Mouse (Mus musculus) embryonic facial prominence, embryonic 10.5 days (tissue): ENCODE results near the gene Tcf7. TPM values are rescaled to one million over a fixed set of nuclear protein-coding genes. Genes with fewer than 3 reads are reported as not detected.

Experiments
- DNase-seq: peaks from one replicate; pipeline ENCODE4 v3.0.0-alpha.2; 2017; ENCODE audit warnings: low spot score
- H3K27ac ChIP-seq: fragments of 300-500 bp; sonication (generic); replicated peaks from 2 replicates; pipeline ENCODE4 v1.5.1; 2016; ENCODE audit warnings: mild to moderate bottlenecking
- H3K27me3 ChIP-seq: fragments of 300-500 bp; sonication (generic); replicated peaks from 2 replicates; pipeline ENCODE4 v1.6.1; 2016; ENCODE audit warnings: low read depth, mild to moderate bottlenecking; ENCODE audit not compliant: poor library complexity, severe bottlenecking
- H3K36me3 ChIP-seq: fragments of 300-500 bp; sonication (generic); replicated peaks from 2 replicates; pipeline ENCODE4 v1.6.1; 2016; ENCODE audit warnings: mild to moderate bottlenecking, moderate library complexity
- H3K4me1 ChIP-seq: fragments of 300-500 bp; sonication (generic); 2 replicates; pipeline ENCODE4 v1.6.1; 2016
- H3K4me3 ChIP-seq: fragments of 300-500 bp; sonication (generic); 2 replicates; pipeline ENCODE4 v1.5.1; 2016; ENCODE audit warnings: mild to moderate bottlenecking, moderate library complexity
- H3K9me3 ChIP-seq: fragments of 300-500 bp; sonication (generic); 2 replicates; pipeline ENCODE4 v1.6.1; 2016; ENCODE audit warnings: mild to moderate bottlenecking
- WGBS: fragments of 180-500 bp; shearing (Covaris S2); methylation state at CpG from one replicate; pipeline ENCODE4 v1.1.7; 2016; 5-methylcytosine and 5-hydroxymethylcytosine counted together
- polyA plus RNA-seq: library from polyadenylated mRNA; unstranded; fragments of >200 nt; fragmentation: Nextera tagmentation; extraction: Ambion mirVana; gene quantifications from 2 replicates; pipeline ENCODE4 v1.2.1, GENCODE M21; 2016

Tcf7 gene
- polyA plus RNA-seq, 1 experiment from 2014 or later, result 11.3 TPM

DNA sequence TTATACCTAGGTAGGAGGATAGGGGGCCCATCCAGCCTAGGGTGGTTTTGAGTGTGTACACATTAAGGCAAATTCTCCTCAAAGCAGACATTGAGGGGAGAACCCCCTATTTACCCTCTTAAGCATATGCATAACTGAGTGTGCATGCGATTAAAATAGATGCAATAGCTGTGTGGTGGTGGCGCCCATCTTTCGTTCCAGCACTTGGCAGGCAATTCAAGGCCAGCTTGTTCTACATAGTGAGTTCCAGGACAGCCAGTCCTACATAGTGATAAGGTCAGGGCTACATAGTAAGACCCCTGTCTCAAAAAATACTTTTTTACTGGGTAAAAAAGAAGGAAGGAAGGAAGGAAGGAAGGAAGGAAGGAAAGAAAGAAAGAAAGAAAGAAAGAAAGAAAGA, 19.9 kb upstream of the Tcf7 start:
- Histone ChIP-seq H3K27me3 (no peaks in the 10 kb centered on the region), H3K4me1 (peaks cover 10% of the 10 kb centered on the region), H3K9me3 (no peaks in the 10 kb centered on the region), H3K36me3 (no peaks in the 10 kb centered on the region), H3K27ac (no peak overlapping the region), H3K4me3 (no peak overlapping the region)
- no peak for DNase-seq
- 90% methylated on average over 3 of the region's 3 CpGs for WGBS

DNA sequence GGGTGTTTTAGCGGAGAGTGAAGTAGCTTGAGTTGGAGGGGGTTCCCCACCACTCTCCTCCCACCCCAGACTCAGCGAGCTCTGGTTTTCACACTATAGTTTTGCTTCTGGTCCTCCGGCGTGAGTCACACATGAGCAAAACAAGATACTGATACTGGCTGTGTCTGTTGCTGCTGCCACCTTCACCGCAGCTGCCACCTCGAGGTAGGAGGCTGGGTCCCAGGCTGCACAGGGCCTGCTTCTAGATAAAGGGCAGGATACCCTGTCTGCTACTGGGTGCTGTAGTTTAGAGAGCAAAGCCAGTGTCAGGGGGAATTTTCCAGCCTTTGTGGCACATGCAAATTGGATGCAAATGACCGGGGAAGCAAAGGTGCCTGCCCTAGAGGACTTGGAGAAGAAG, 16.9 kb upstream of the Tcf7 start:
- Histone ChIP-seq H3K4me1 (peaks cover 3% of the 10 kb centered on the region; the same call in 1 of the 2 replicates), H3K27ac (no peak overlapping the region), H3K27me3 (no peaks in the 10 kb centered on the region; the same call in 1 of the 2 replicates), H3K36me3 (no peaks in the 10 kb centered on the region), H3K9me3 (no peaks in the 10 kb centered on the region), H3K4me3 (no peak overlapping the region)
- DNase-seq, result no peak
- 71% methylated on average over 7 of the region's 7 CpGs for WGBS

DNA sequence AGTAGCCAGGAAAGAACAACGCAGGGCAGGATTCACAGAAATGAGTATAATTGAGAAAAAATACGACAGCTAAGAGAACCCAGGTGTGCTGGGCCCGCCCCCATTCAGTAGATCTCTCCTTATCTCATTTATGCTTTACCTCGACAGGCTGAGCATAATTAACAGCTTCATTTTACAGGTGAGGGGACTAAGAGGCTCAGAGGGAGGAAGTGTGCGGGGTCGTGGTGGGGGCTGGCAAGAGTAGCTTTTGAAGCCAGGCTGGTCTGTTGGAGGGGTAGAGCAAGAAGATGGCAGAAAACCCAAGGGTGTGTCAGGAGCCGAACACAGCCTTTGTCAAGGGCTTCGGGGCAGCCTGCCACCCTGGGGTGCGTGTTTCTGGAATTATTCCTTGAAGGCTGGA, 16.1 kb upstream of the Tcf7 start:
- Histone ChIP-seq H3K4me1 (peaks cover 3% of the 10 kb centered on the region; the same call in 1 of the 2 replicates), H3K36me3 (no peaks in the 10 kb centered on the region), H3K27ac (no peak overlapping the region), H3K27me3 (no peaks in the 10 kb centered on the region; the same call in 1 of the 2 replicates), H3K4me3 (no peak overlapping the region), H3K9me3 (no peaks in the 10 kb centered on the region)
- DNase-seq, result no peak
- 80% methylated on average over 9 of the region's 9 CpGs for WGBS

DNA sequence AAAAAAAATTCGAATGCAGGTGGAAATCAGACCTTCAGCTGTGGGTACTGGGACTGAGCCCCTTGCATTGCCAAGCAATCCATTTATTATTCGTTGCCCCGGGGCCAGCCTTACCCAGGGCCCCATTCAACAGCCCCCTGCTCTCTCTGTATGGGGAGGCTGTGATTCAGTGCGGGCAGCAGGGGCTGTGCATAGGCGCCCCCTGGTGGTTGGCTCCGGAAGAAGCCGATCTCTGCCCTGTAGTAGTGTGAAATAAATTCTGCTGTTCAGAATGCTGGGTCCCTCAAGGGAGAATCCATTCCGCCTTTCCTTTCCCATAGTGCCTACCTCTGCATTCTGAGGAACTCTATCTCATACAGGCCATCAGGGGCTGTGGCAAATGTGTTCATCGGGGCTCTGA, 14.5 kb upstream of the Tcf7 start:
- WGBS, result 16% methylated on average over 9 of the region's 9 CpGs

DNA sequence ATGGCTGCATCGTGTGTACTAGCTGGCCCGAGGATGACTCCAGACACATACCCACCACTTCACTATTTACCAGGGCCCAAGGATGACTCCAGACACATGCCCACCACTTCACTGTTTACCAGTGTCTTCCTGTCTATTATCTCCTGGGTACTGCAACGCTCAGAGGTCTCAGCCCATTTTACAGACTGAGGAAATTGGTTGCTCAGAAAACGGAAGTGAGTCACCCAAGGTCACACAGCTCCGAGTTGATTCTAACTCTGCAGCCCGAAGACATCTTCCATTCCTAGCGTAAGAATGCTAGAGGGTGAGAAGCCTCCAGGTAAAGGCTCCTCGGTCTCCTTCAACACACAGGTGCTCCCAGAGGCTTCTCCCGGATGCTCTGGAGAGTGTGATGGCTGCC, 11.3 kb upstream of the Tcf7 start:
- H3K4me1 ChIP-seq, result peaks cover 1% of the 10 kb centered on the region; the same call in 1 of the 2 replicates
- no peak overlapping the region for H3K4me3 ChIP-seq
- H3K27ac ChIP-seq, result no peak overlapping the region
- H3K36me3 ChIP-seq, result no peaks in the 10 kb centered on the region
- H3K9me3 ChIP-seq, result no peaks in the 10 kb centered on the region
- WGBS, result 81% methylated on average over 9 of the region's 9 CpGs
- H3K27me3 ChIP-seq, result no peaks in the 10 kb centered on the region; the same call in 1 of the 2 replicates
- no peak for DNase-seq

More for the DNA sequence above, 14.5 kb upstream of the Tcf7 start:
- H3K27me3 ChIP-seq, result no peaks in the 10 kb centered on the region; the same call in 1 of the 2 replicates
- H3K9me3 ChIP-seq, result no peaks in the 10 kb centered on the region
- peak; percentile 83 for DNase-seq
- peaks cover 3% of the 10 kb centered on the region; the same call in 1 of the 2 replicates for H3K4me1 ChIP-seq
- H3K36me3 ChIP-seq, result no peaks in the 10 kb centered on the region
- no peak overlapping the region for H3K27ac ChIP-seq
- no peak overlapping the region for H3K4me3 ChIP-seq

DNA sequence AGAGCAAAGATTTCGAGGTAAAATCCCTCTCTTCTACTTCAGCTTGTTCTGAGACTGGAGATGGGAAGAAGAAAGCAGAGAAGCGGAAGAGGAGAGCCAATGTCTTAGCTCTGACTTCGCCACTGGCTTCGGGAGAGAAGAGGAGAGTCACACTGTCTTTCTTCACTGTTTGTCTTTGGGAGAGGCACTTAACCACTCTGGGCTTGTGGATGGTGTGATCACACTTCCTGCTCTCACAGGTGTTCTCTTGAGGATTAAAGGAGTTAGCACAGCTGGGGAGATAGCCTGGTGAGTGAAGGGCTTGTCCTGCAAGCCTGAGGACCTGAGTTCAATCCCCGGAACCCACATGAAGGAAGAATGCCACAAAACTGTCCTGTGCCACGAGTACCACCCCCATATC, 10.1 kb upstream of the Tcf7 start:
- no peak overlapping the region for H3K4me3 ChIP-seq
- H3K27ac ChIP-seq, result no peak overlapping the region
- no peak for DNase-seq
- H3K4me1 ChIP-seq, result no peaks in the 10 kb centered on the region
- H3K9me3 ChIP-seq, result no peaks in the 10 kb centered on the region
- 76% methylated on average over 6 of the region's 6 CpGs for WGBS
- no peaks in the 10 kb centered on the region for H3K36me3 ChIP-seq
- no peaks in the 10 kb centered on the region; the same call in 1 of the 2 replicates for H3K27me3 ChIP-seq

DNA sequence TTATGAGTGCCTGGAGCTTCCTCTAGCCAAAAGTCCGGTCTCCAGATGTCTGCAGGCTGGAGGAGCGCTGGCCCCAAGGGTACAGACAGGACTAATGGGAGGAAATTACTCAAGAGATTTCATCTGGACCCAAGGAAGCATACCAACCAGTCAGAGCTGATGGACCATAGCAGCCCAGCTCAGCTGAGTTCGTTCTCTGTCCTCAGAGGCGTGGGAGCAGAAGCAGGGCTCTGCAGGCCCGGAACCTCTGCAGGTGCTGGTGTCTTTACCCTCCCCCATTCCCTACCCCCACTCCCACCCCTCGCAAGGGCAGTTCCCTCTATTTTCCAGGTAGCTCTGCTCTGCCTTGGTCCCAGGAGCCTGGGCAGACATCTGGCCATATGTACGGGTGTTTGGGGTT, 9.5 kb upstream of the Tcf7 start:
- no peak for DNase-seq
- H3K27me3 ChIP-seq, result peaks cover 4% of the 10 kb centered on the region
- H3K27ac ChIP-seq, result no peak overlapping the region
- H3K9me3 ChIP-seq, result no peaks in the 10 kb centered on the region
- no peaks in the 10 kb centered on the region for H3K36me3 ChIP-seq
- H3K4me3 ChIP-seq, result no peak overlapping the region
- WGBS, result 76% methylated on average over 7 of the region's 7 CpGs
- H3K4me1 ChIP-seq, result peaks cover 4% of the 10 kb centered on the region

DNA sequence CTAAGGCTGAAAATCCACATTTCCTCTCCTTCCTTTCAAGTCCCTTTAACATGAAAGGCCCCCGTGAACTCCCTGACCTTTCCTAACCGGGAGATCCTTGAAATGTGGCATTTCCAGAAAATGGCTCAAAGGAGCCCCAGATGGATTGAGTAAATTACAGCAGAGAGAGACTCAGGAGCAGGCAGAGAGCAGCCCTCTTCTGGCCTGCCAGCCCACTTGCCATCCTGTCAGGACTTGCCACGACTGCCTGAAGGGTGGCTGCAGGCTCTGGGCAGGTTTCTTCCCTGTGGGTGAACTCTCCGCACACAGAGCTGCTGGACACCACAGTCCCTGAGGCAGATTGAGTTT, 4.1 kb upstream of the Tcf7 start:
- peak overlapping the region; percentile 59; the same call in 1 of the 2 replicates for H3K27ac ChIP-seq
- H3K4me1 ChIP-seq, result peaks cover 58% of the 10 kb centered on the region
- H3K36me3 ChIP-seq, result no peaks in the 10 kb centered on the region
- peak; percentile 62 for DNase-seq
- peaks cover 53% of the 10 kb centered on the region for H3K27me3 ChIP-seq
- H3K4me3 ChIP-seq, result 0 out of 2 replicates have a peak overlapping the region, but pooled peaks have one; percentile 11
- WGBS, result 7% methylated on average over 4 of the region's 4 CpGs
- no peaks in the 10 kb centered on the region for H3K9me3 ChIP-seq

DNA sequence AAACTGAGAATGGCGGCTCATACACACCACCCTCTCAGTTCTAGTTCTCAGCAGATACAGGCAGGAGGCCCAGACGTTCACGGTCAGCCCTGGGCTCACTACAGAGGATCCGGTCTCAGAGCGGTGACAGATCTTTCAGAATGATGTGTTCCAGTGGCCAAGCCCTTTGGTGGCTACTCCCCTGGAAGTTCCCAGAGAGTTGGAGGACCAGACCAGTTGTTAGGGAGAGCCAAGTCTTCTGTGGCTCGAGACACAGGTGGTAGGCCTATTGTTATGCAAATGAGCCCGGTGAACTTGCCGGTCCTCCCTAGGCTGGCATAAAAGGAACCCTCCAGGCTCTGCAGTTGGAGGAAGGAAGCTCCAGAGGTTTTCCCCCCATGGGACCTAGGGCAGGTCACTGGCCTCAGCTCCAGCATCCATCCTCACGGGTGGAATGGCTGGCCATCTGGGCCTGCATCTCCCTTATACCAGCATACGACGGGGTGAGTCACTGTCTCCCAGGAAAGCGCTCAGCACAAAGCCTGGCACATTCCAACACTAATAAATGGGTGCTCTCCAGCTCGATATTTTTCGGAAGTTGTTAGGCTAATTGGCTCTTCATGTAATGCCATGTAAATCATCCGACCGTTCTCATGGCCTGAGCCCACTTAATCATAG, 3.6 kb upstream of the Tcf7 start:
- WGBS, result 11% methylated on average over 16 of the region's 16 CpGs
- no peak for DNase-seq
- Histone ChIP-seq H3K27me3 (peaks cover 58% of the 10 kb centered on the region), H3K4me3 (0 out of 2 replicates have a peak overlapping the region, but pooled peaks have one; percentile 11), H3K36me3 (no peaks in the 10 kb centered on the region), H3K4me1 (peaks cover 59% of the 10 kb centered on the region), H3K9me3 (no peaks in the 10 kb centered on the region), H3K27ac (no peak overlapping the region; the same call in 1 of the 2 replicates)

DNA sequence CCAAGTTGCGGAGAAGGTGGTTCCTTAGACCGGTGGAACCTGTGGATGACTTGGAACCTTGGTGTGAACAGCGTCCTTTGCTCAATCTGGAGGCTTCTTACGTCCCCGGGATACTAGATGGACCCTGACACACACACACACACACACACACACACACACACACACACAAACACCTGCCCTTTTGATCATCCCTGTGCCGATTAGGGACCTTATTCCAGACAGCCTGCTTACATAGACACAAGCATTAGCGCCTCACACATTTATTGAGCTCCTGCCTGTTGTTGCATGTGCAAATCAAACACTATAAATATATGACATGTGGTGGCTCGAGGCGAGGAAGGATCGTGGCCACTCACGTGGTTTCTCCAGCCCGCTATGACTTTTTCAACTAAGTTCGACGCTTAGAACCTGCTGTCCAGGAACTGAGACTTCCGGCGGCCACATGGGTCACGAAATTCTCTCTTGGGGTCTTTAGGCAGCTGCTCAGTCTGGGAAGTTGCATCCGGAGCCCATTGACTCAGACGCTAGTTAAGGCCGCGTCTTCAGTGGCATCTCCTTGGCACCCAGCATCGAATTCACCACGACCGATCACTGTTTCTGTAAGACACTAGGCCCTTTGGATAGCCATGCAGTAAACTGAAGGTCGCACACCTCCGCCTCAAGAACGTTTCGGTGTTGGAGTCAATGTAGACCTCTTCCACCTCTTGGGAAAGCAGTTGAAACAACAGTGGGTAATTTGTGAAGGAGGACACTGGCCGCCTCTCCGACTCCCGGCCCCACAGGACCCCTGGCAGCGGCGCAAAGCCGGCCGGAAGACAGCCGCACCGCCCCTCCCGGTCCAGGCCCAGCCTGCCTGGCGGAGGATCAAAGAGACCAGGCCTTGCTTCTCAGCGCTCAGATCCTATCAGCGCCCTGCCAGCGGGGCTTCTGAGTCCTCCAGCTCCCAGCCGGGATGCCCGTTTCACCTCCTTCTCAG, 1.1 kb upstream of the Tcf7 start:
- no peak overlapping the region for H3K27ac ChIP-seq
- H3K4me1 ChIP-seq, result peaks cover 59% of the 10 kb centered on the region
- 0 out of 2 replicates have a peak, but pooled peaks cover 6% of the 10 kb centered on the region for H3K36me3 ChIP-seq
- peak; percentile 77 for DNase-seq
- H3K9me3 ChIP-seq, result no peaks in the 10 kb centered on the region
- H3K4me3 ChIP-seq, result peak overlapping the region; percentile 72
- peaks cover 74% of the 10 kb centered on the region for H3K27me3 ChIP-seq
- 8% methylated on average over 44 of the region's 44 CpGs for WGBS

DNA sequence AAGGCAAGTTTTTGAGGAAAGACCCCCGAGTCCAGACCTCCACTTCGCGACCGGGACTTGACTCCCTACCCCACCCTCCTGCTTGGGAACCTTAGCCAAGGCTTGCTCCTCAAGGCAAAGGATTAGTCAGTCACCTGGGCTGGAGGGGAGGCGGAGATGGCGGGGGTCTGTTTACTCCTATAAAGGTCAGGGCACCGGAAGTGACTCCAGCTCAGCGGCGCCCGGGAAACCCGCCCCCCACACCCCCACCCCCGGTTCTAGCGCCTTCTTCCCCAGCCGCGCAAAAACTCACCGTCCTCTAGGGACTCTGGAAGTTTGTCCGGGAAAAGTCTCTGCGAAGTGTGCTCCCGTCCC, 417 bp downstream of the Tcf7 start:
- Histone ChIP-seq H3K9me3 (no peaks in the 10 kb centered on the region), H3K27me3 (peaks cover 70% of the 10 kb centered on the region), H3K27ac (peak overlapping the region; percentile 82), H3K36me3 (0 out of 2 replicates have a peak, but pooled peaks cover 6% of the 10 kb centered on the region), H3K4me1 (peaks cover 55% of the 10 kb centered on the region), H3K4me3 (peak overlapping the region; percentile 72)
- DNase-seq, result no peak
- WGBS, result under 1% methylated on average over 19 of the region's 19 CpGs

DNA sequence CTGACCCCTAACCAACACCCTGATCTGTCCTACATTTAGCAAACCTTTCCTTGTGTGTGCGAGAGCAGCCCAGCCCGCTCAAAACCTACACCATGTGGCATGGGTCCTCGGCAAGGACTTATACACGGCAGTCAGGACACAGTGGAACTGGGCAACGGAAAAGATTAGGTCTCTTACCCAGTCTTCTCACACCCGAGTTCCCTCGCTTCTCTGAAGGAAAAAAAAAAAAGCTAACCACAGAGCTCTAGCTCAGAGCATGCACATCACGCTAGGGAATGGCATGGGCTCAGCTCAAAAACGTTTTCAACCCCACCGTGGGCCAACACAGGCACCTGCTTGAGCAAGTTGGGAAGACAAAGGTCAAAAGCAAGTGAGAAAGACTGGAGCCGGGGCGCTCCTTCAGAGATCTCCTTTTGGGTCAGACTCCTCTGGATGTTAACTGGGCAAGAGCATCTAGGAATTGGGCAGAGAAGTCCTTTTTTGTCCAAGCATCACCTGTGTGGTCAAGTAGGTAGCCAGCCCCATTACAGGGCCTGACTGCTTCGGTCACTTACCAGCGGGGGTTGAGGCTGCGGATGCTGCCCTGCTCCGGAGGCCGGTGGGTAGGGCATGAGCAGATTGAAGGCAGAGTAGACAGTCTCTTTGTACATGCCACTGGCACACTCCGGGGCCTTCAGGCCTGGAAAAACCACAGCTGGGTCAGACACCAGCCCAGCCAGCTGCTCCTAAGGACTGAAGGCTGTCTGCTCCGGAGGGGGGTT, 1.1 kb downstream of the Tcf7 start:
- H3K4me1 ChIP-seq, result peaks cover 49% of the 10 kb centered on the region
- DNase-seq, result no peak
- H3K27ac ChIP-seq, result no peak overlapping the region
- peak overlapping the region; percentile 72 for H3K4me3 ChIP-seq
- H3K9me3 ChIP-seq, result no peaks in the 10 kb centered on the region
- WGBS, result 71% methylated on average over 19 of the region's 19 CpGs
- peaks cover 64% of the 10 kb centered on the region for H3K27me3 ChIP-seq
- H3K36me3 ChIP-seq, result 0 out of 2 replicates have a peak, but pooled peaks cover 6% of the 10 kb centered on the region
